Mouse (Mus musculus) small intestine, adult 2 months (tissue): ENCODE data around the gene Hoxc5. TPM values are rescaled to one million over a fixed set of nuclear protein-coding genes. Genes with fewer than 3 reads are reported as not detected.

Experiments
- H3K27ac ChIP-seq: fragments of 200-500 bp; 2 replicates; pipeline ENCODE4 v1.5.1; 2012; ENCODE audit warnings: low read depth, low read length, control low read depth, inconsistent platforms; ENCODE audit not compliant: insufficient read depth
- H3K27me3 ChIP-seq: fragments of 200-500 bp; 2 replicates; pipeline ENCODE4 v1.6.1; 2012; ENCODE audit warnings: mild to moderate bottlenecking, moderate library complexity, low read length, inconsistent platforms; ENCODE audit not compliant: control insufficient read depth, insufficient read depth
- H3K36me3 ChIP-seq: fragments of 200-500 bp; 2 replicates; pipeline ENCODE4 v1.6.1; 2012; ENCODE audit warnings: mild to moderate bottlenecking, low read length, control low read depth, inconsistent platforms; ENCODE audit not compliant: control insufficient read depth, insufficient read depth
- H3K4me1 ChIP-seq: fragments of 200-500 bp; 2 replicates; pipeline ENCODE4 v1.6.1; 2012; ENCODE audit warnings: low read length, inconsistent platforms, mixed read lengths; ENCODE audit not compliant: control insufficient read depth, insufficient read depth, insufficient read length
- H3K4me3 ChIP-seq: fragments of 200-500 bp; 2 replicates; pipeline ENCODE4 v1.5.1; 2012; ENCODE audit warnings: low read depth, mild to moderate bottlenecking, control low read depth, inconsistent platforms, low read length, moderate library complexity
- CTCF ChIP-seq: fragments of 200-500 bp; IDR thresholded peaks from 2 replicates; pipeline ENCODE4 v1.5.1; 2012; ENCODE audit warnings: low read depth, mild to moderate bottlenecking, control low read depth, inconsistent platforms, low read length, moderate library complexity, mixed read lengths; ENCODE audit not compliant: insufficient replicate concordance, insufficient read length; ENCODE audit errors: extremely low read depth
- POLR2A ChIP-seq: fragments of 200-500 bp; IDR thresholded peaks from 2 replicates; pipeline ENCODE4 v1.6.1; 2012; ENCODE audit warnings: low read depth, mild to moderate bottlenecking, control low read depth, inconsistent platforms, low read length, moderate library complexity
- WGBS: fragments of 180-500 bp; shearing (Covaris S2); methylation state at CpG from one replicate; pipeline ENCODE4 v1.1.7; 2018; 5-methylcytosine and 5-hydroxymethylcytosine counted together
- polyA plus RNA-seq: library from polyadenylated mRNA; depleted of rRNA; stranded (reverse); fragments of >200 nt; gene quantifications from 2 replicates; pipeline ENCODE4 v1.2.3, GENCODE M21; 2012

Hoxc5 gene
- polyA plus RNA-seq, 1 experiment: 1.7 TPM

DNA sequence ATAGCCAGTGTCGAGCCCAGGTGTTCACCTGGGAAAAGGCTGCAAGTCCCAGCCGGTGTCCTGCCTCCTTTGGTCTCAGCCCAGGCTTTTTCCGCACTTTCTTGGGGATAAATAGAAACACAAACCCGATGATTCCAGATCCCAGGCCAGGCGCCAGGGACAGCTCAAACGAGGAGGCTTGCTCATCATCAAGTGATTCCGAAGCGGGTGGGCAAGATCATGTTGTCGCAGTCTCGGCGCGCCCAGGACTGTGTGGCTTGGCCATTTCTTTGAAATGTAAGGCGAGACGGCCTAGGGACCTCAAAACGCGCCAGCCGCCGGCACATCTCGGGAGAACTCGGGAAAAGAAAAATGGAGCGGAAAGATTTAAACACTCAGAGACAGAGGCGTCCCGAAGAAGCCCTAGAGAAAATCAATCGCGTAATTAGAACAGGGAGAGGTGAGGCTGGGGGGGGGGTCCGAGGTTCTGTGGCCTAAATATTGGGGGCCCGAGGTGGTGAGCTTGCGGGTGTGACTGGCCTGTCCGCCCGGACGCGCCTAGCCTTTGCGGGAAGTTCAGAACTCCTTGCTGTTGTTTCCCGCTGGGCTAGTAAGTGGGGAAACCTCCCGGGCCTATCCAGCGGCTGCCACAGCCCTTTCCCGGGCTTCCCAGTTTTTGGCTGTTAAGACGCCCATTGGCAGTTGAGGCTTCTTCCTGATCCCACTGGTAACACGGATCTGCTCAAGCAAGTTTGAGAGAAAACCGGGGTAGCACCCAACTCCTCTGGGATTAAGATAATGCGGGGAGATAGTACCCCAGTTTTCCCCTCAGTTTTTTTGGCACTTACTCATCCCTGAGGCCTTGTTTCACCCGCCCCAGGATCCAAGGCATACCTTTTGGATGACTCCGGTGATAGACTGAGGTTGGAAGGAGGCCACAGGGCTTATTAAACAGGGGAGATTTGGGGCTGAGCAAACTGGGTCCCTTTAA, 60.3 kb downstream of the Hoxc5 start:
- Histone ChIP-seq H3K4me3 (peak overlapping the region; percentile 38), H3K36me3 (no peaks in the 10 kb centered on the region), H3K4me1 (no peaks in the 10 kb centered on the region), H3K27ac (peak overlapping the region; percentile 55; the same call in 1 of the 2 replicates), H3K27me3 (peaks cover 34% of the 10 kb centered on the region)
- WGBS: 22% methylated on average over 43 of the region's 43 CpGs
- no peak for TF ChIP-seq CTCF
- TF ChIP-seq POLR2A: no peak

DNA sequence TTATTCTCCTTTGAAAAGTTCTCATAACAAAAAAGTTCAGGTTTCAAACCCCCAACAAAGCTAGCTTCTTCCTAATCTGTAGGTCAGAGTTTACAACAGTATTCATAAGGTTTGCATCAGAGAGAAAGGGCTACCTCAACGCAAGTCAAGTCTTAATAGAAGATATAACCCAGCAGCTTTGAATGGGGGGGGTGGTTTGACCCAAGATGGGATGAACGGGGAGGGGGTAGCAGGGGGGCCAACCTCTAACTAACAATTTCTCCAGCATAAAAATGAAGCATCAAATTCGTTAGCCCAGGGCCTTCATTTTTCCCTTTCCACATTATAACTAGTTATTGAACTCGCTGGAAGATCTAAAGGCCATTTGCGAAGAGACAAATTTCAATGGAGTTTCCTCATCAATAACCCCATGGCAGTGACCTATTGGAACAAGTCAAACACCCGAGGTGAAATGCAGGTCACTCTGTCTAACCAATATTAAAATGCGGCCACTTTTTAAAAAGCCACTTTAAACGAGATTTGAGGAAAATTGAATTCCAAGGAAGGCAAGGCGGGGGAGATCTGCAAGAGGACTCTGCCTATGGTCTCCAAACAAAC, 61.8 kb downstream of the Hoxc5 start:
- H3K36me3 ChIP-seq: no peaks in the 10 kb centered on the region
- WGBS: 49% methylated on average over 9 of the region's 9 CpGs

GRCm38 (mm10) chr15:103030142-103030541, 62.9 kb downstream of the Hoxc5 start:
- Histone ChIP-seq H3K27me3 (peaks cover 46% of the 10 kb centered on the region), H3K4me1 (0 out of 2 replicates have a peak, but pooled peaks cover 2% of the 10 kb centered on the region), H3K36me3 (no peaks in the 10 kb centered on the region), H3K27ac (no peak overlapping the region; the same call in 1 of the 2 replicates), H3K4me3 (no peak overlapping the region)
- no peak for TF ChIP-seq CTCF
- TF ChIP-seq POLR2A: no peak
- 51% methylated on average over 8 of the region's 8 CpGs for WGBS

More for the DNA sequence above, 61.8 kb downstream of the Hoxc5 start:
- Histone ChIP-seq H3K27me3 (peaks cover 38% of the 10 kb centered on the region), H3K27ac (no peak overlapping the region), H3K4me3 (no peak overlapping the region), H3K4me1 (no peaks in the 10 kb centered on the region)
- no peak for TF ChIP-seq POLR2A
- no peak for TF ChIP-seq CTCF

GRCm38 (mm10) chr15:103032167-103032566, 64.9 kb downstream of the Hoxc5 start:
- whole genome bisulfite sequencing: 0% methylated on average over 2 of the region's 3 CpGs
- TF ChIP-seq POLR2A (no peak), CTCF (no peak)
- H3K4me1 ChIP-seq: 0 out of 2 replicates have a peak, but pooled peaks cover 2% of the 10 kb centered on the region
- H3K36me3 ChIP-seq: no peaks in the 10 kb centered on the region
- 0 out of 2 replicates have a peak overlapping the region, but pooled peaks have one; percentile 10 for H3K27ac ChIP-seq
- H3K4me3 ChIP-seq: no peak overlapping the region
- peaks cover 43% of the 10 kb centered on the region for H3K27me3 ChIP-seq

GRCm38 (mm10) chr15:103032646-103033575, 65.7 kb downstream of the Hoxc5 start:
- Histone ChIP-seq H3K27ac (no peak overlapping the region; the same call in 1 of the 2 replicates), H3K36me3 (no peaks in the 10 kb centered on the region), H3K4me1 (0 out of 2 replicates have a peak, but pooled peaks cover 2% of the 10 kb centered on the region), H3K27me3 (peaks cover 38% of the 10 kb centered on the region), H3K4me3 (no peak overlapping the region)
- 3% methylated on average over 26 of the region's 26 CpGs for WGBS
- TF ChIP-seq CTCF: no peak
- TF ChIP-seq POLR2A: no peak

- peak overlapping the region; percentile 56 for H3K27ac ChIP-seq
- WGBS: 5% methylated on average over 24 of the region's 24 CpGs
- no peak for TF ChIP-seq CTCF
- no peak for TF ChIP-seq POLR2A
- 0 out of 2 replicates have a peak, but pooled peaks cover 2% of the 10 kb centered on the region for H3K4me1 ChIP-seq
- peak overlapping the region; percentile 64 for H3K4me3 ChIP-seq
- no peaks in the 10 kb centered on the region for H3K36me3 ChIP-seq
- H3K27me3 ChIP-seq: peaks cover 32% of the 10 kb centered on the region
Measured at GRCm38 (mm10) chr15:103034043-103034806, 67.0 kb downstream of the Hoxc5 start.
